Mouse (Mus musculus) liver, postnatal 0 days (tissue): ENCODE data around the gene Gm3005.
"Not testable (repeated sequence)": the region's sequence is repeated elsewhere in the genome, so short reads cannot be mapped to it uniquely, and the experiment has no call there.

Experiments used
- CTCF ChIP-seq: sonication (generic); IDR thresholded peaks from 2 replicates; pipeline ENCODE4 v1.5.1; 2016; ENCODE audit warnings: antibody characterized with exemption, low read depth
- EP300 ChIP-seq: IDR thresholded peaks from 2 replicates; pipeline ENCODE4 v1.6.1; 2016; ENCODE audit warnings: antibody characterized with exemption, low read depth, mild to moderate bottlenecking

DNA sequence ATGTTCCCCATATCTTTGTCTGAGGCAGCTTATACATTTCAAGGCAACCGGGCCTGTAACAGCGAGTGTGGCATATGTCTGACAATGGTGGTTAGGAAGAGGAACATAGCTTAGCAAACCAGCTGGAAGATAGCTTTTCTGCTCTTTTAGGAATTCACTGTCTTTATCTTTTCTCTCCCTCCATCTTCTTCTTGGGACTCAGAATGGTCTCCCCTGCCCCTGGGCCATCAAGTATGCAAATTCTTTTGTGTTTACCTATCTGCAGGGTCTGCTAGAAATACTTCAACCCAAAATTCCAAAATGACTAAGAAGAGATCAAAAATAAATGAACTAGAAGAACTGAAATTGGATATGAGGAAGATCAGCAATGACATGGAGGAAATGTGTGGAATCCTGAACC lies at the start of gene Gm3005:
- not testable (repeated sequence) for TF ChIP-seq CTCF, EP300
